Mouse (Mus musculus): ENCODE results near the gene 1700020A23Rik. TPM values are rescaled to one million over a fixed set of nuclear protein-coding genes. Genes with fewer than 3 reads are reported as not detected.

1700020A23Rik gene
- polyA plus RNA-seq, 1 experiment from 2014 or later = not detected

- H3K9ac ChIP-seq (ENCODE audit: low read depth, low read length) = no peak overlapping the region
- no peaks in the 10 kb centered on the region for H3K9me3 ChIP-seq (ENCODE audit: control insufficient read depth, low read length)
- H3K4me2 ChIP-seq (replicated peaks; ENCODE audit: low read depth, low read length) = no peak overlapping the region
- H3K4me1 ChIP-seq (replicated peaks; ENCODE audit: control insufficient read depth, insufficient read depth, low read length) = no peaks in the 10 kb centered on the region
- H3K36me3 ChIP-seq (ENCODE audit: control insufficient read depth, insufficient read depth, low read length) = peaks cover 9% of the 10 kb centered on the region; the same call in 1 of the 2 replicates
- ATAC-seq (ENCODE audit: low FRiP score) = no peak
- no peak overlapping the region for H3K27ac ChIP-seq (ENCODE audit: low read depth, low read length)
- H3K27me3 ChIP-seq (ENCODE audit: control insufficient read depth, insufficient read depth, low read length) = no peaks in the 10 kb centered on the region
- no peak for DNase-seq (ENCODE audit: low spot score)
- 100% methylated on average over 1 of the region's 1 CpGs for WGBS
- H3K4me3 ChIP-seq (ENCODE audit: low read depth, low read length) = no peak overlapping the region
These were observed 31.7 kb downstream of the 1700020A23Rik start for GRCm38 (mm10) chr2:130436769-130437168.

GRCm38 (mm10) chr2:130438861-130439260, 33.8 kb downstream of the 1700020A23Rik start:
- WGBS = 96% methylated on average over 3 of the region's 3 CpGs
- no peaks in the 10 kb centered on the region for H3K9me3 ChIP-seq (ENCODE audit: control insufficient read depth, low read length)
- H3K27me3 ChIP-seq (ENCODE audit: control insufficient read depth, insufficient read depth, low read length) = no peaks in the 10 kb centered on the region
- ATAC-seq (ENCODE audit: low FRiP score) (no peak), DNase-seq (ENCODE audit: low spot score) (no peak)
- no peak overlapping the region for H3K27ac ChIP-seq (ENCODE audit: low read depth, low read length)
- no peaks in the 10 kb centered on the region for H3K4me1 ChIP-seq (replicated peaks; ENCODE audit: control insufficient read depth, insufficient read depth, low read length)
- no peak overlapping the region for H3K4me2 ChIP-seq (replicated peaks; ENCODE audit: low read depth, low read length)
- H3K4me3 ChIP-seq (ENCODE audit: low read depth, low read length) = no peak overlapping the region
- peaks cover 17% of the 10 kb centered on the region for H3K36me3 ChIP-seq (ENCODE audit: control insufficient read depth, insufficient read depth, low read length)
- H3K9ac ChIP-seq (ENCODE audit: low read depth, low read length) = no peak overlapping the region

- no peak overlapping the region for H3K4me3 ChIP-seq (ENCODE audit: low read depth, low read length)
- H3K27ac ChIP-seq (ENCODE audit: low read depth, low read length) = no peak overlapping the region
- no peaks in the 10 kb centered on the region for H3K9me3 ChIP-seq (ENCODE audit: control insufficient read depth, low read length)
- DNase-seq (ENCODE audit: low spot score) (no peak), ATAC-seq (ENCODE audit: low FRiP score) (no peak)
- no peaks in the 10 kb centered on the region for H3K4me1 ChIP-seq (replicated peaks; ENCODE audit: control insufficient read depth, insufficient read depth, low read length)
- H3K9ac ChIP-seq (ENCODE audit: low read depth, low read length) = no peak overlapping the region
- no peak overlapping the region for H3K4me2 ChIP-seq (replicated peaks; ENCODE audit: low read depth, low read length)
- H3K36me3 ChIP-seq (ENCODE audit: control insufficient read depth, insufficient read depth, low read length) = peaks cover 18% of the 10 kb centered on the region
- 95% methylated on average over 4 of the region's 4 CpGs for WGBS
- no peaks in the 10 kb centered on the region for H3K27me3 ChIP-seq (ENCODE audit: control insufficient read depth, insufficient read depth, low read length)
These were observed 34.9 kb downstream of the 1700020A23Rik start for GRCm38 (mm10) chr2:130439840-130440480.

- no peak overlapping the region for H3K9ac ChIP-seq (ENCODE audit: low read depth, low read length)
- ATAC-seq (ENCODE audit: low FRiP score) (no peak), DNase-seq (ENCODE audit: low spot score) (no peak)
- no peaks in the 10 kb centered on the region for H3K4me1 ChIP-seq (replicated peaks; ENCODE audit: control insufficient read depth, insufficient read depth, low read length)
- H3K36me3 ChIP-seq (ENCODE audit: control insufficient read depth, insufficient read depth, low read length) = peaks cover 18% of the 10 kb centered on the region
- no peak overlapping the region for H3K4me3 ChIP-seq (ENCODE audit: low read depth, low read length)
- H3K27ac ChIP-seq (ENCODE audit: low read depth, low read length) = no peak overlapping the region
- no peaks in the 10 kb centered on the region for H3K27me3 ChIP-seq (ENCODE audit: control insufficient read depth, insufficient read depth, low read length)
- H3K4me2 ChIP-seq (replicated peaks; ENCODE audit: low read depth, low read length) = no peak overlapping the region
- WGBS = 91% methylated on average over 10 of the region's 10 CpGs
- no peaks in the 10 kb centered on the region for H3K9me3 ChIP-seq (ENCODE audit: control insufficient read depth, low read length)
These were observed 37.1 kb downstream of the 1700020A23Rik start for GRCm38 (mm10) chr2:130442162-130442561.

GRCm38 (mm10) chr2:130448449-130448848, 43.4 kb downstream of the 1700020A23Rik start:
- ATAC-seq (ENCODE audit: low FRiP score) (no peak), DNase-seq (ENCODE audit: low spot score) (no peak)
- Histone ChIP-seq H3K36me3 (ENCODE audit: control insufficient read depth, insufficient read depth, low read length) (peaks cover 5% of the 10 kb centered on the region; the same call in 1 of the 2 replicates), H3K27me3 (ENCODE audit: control insufficient read depth, insufficient read depth, low read length) (peaks cover 2% of the 10 kb centered on the region; the same call in 1 of the 2 replicates), H3K4me3 (ENCODE audit: low read depth, low read length) (no peak overlapping the region), H3K9me3 (ENCODE audit: control insufficient read depth, low read length) (no peaks in the 10 kb centered on the region), H3K9ac (ENCODE audit: low read depth, low read length) (no peak overlapping the region), H3K4me1 (replicated peaks; ENCODE audit: control insufficient read depth, insufficient read depth, low read length) (0 out of 2 replicates have a peak, but pooled peaks cover 2% of the 10 kb centered on the region), H3K27ac (ENCODE audit: low read depth, low read length) (no peak overlapping the region), H3K4me2 (replicated peaks; ENCODE audit: low read depth, low read length) (no peak overlapping the region)

- H3K9ac ChIP-seq (ENCODE audit: low read depth, low read length) = peak overlapping the region; percentile 88
- ATAC-seq (ENCODE audit: low FRiP score) (no peak; the same call in 1 of the 2 replicates), DNase-seq (ENCODE audit: low spot score) (peak; percentile 43)
- peak overlapping the region; percentile 91 for H3K4me3 ChIP-seq (ENCODE audit: low read depth, low read length)
- no peaks in the 10 kb centered on the region for H3K9me3 ChIP-seq (ENCODE audit: control insufficient read depth, low read length)
- H3K4me1 ChIP-seq (replicated peaks; ENCODE audit: control insufficient read depth, insufficient read depth, low read length) = 0 out of 2 replicates have a peak, but pooled peaks cover 2% of the 10 kb centered on the region
- no peaks in the 10 kb centered on the region for H3K36me3 ChIP-seq (ENCODE audit: control insufficient read depth, insufficient read depth, low read length)
- WGBS = 10% methylated on average over 17 of the region's 17 CpGs
- H3K27me3 ChIP-seq (ENCODE audit: control insufficient read depth, insufficient read depth, low read length) = peaks cover 2% of the 10 kb centered on the region; the same call in 1 of the 2 replicates
- peak overlapping the region; percentile 82 for H3K4me2 ChIP-seq (replicated peaks; ENCODE audit: low read depth, low read length)
- H3K27ac ChIP-seq (ENCODE audit: low read depth, low read length) = no peak overlapping the region
These were observed 44.1 kb downstream of the 1700020A23Rik start for GRCm38 (mm10) chr2:130449021-130449793.

GRCm38 (mm10) chr2:130449794-130450433, 44.9 kb downstream of the 1700020A23Rik start, which contains the start of gene Ptpra:
Gene Ptpra, plus strand, starts transcription at chr2:130450278.
- ATAC-seq (ENCODE audit: low FRiP score) = peak; percentile 98
- Histone ChIP-seq H3K27ac (ENCODE audit: low read depth, low read length) (peak within 1 kb of the TSS; percentile 77), H3K27me3 (ENCODE audit: control insufficient read depth, insufficient read depth, low read length) (peaks cover 2% of the 10 kb centered on the region; the same call in 1 of the 2 replicates), H3K4me3 (ENCODE audit: low read depth, low read length) (peak within 1 kb of the TSS; percentile 91), H3K9me3 (ENCODE audit: control insufficient read depth, low read length) (no peaks in the 10 kb centered on the region), H3K36me3 (ENCODE audit: control insufficient read depth, insufficient read depth, low read length) (no peaks in the 10 kb centered on the region), H3K4me2 (replicated peaks; ENCODE audit: low read depth, low read length) (peak within 1 kb of the TSS; percentile 82), H3K4me1 (replicated peaks; ENCODE audit: control insufficient read depth, insufficient read depth, low read length) (0 out of 2 replicates have a peak, but pooled peaks cover 2% of the 10 kb centered on the region), H3K9ac (ENCODE audit: low read depth, low read length) (peak within 1 kb of the TSS; percentile 88)
- WGBS = 0% methylated on average over 31 of the region's 50 CpGs
- DNase-seq (ENCODE audit: low spot score) = peak; percentile 91

GRCm38 (mm10) chr2:130450434-130450796, 45.4 kb downstream of the 1700020A23Rik start:
- Histone ChIP-seq H3K9ac (ENCODE audit: low read depth, low read length) (peak overlapping the region; percentile 88), H3K4me3 (ENCODE audit: low read depth, low read length) (peak overlapping the region; percentile 91), H3K4me1 (replicated peaks; ENCODE audit: control insufficient read depth, insufficient read depth, low read length) (0 out of 2 replicates have a peak, but pooled peaks cover 2% of the 10 kb centered on the region), H3K36me3 (ENCODE audit: control insufficient read depth, insufficient read depth, low read length) (no peaks in the 10 kb centered on the region), H3K9me3 (ENCODE audit: control insufficient read depth, low read length) (no peaks in the 10 kb centered on the region), H3K27ac (ENCODE audit: low read depth, low read length) (peak overlapping the region; percentile 77), H3K27me3 (ENCODE audit: control insufficient read depth, insufficient read depth, low read length) (peaks cover 2% of the 10 kb centered on the region; the same call in 1 of the 2 replicates), H3K4me2 (replicated peaks; ENCODE audit: low read depth, low read length) (peak overlapping the region; percentile 82)
- WGBS = under 1% methylated on average over 38 of the region's 47 CpGs
- ATAC-seq (ENCODE audit: low FRiP score) = peak; percentile 84
- no peak for DNase-seq (ENCODE audit: low spot score)
